Mouse (Mus musculus): ENCODE measurements around the gene Smagp. TPM values are rescaled to one million over a fixed set of nuclear protein-coding genes. Genes with fewer than 3 reads are reported as not detected.

Gene Smagp
- total and polyA plus RNA-seq, 3 experiments: 0.55 to 7.0 (median 3.2) TPM

DNA sequence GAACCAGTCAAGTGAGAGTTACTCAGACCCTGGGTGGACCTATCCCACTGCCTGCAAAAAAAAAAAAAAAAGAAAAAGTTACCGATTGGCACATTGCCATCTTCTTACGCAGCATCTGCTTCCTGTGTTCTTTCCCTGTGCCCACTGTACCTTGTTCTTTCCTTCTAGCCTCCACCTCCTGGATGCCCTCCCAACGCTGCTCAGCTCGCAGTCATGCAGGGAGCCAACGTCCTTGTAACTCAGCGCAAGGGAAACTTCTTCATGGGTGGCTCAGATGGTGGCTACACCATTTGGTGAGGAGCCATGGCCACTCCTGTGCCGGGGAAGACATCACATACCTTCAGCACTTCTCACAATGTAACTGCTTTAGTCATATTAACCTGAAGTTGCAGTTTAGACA, 17.5 kb downstream of the Smagp start:
- no peak overlapping the region for H3K4me3 ChIP-seq (replicated peaks in 1 of 3; ENCODE audit: low read depth in 2 of 3, low read length in 2 of 3, poor library complexity in 1 of 3)
- H3K36me3 ChIP-seq (replicated peaks in 1 of 2; ENCODE audit: control insufficient read depth in 1 of 2, insufficient read depth in 1 of 2, low read length in 1 of 2): peaks cover 46 to 64% of the 10 kb centered on the region in 2 experiments
- dilution Hi-C loops (cut with MboI; ENCODE audit: extremely low pct_ligation_motif_present, extremely low pct_unique_long_range_greater_than_20kb, low sequenced_read_pairs) (no loop called here), in situ Hi-C loops (cut with MboI; ENCODE audit: low pct_ligation_motif_present, low pct_unique_long_range_greater_than_20kb, low sequenced_read_pairs) (no loop called here)
- no peak for TF ChIP-seq HCFC1 (IDR thresholded peaks at IDR 0.05; ENCODE audit: low read depth, low read length)
- TF ChIP-seq POLR2AphosphoS2 (IDR thresholded peaks at IDR 0.05; ENCODE audit: low read depth, low read length): no peak
- no peak for TF ChIP-seq SMC3 (IDR thresholded peaks at IDR 0.05; ENCODE audit: low read depth, low read length)
- TF ChIP-seq ETS1 (conservative IDR thresholded peaks at IDR 0.05; ENCODE audit: low read depth, low read length): no peak
- no peak for TF ChIP-seq MAZ (IDR thresholded peaks at IDR 0.05; ENCODE audit: low read depth, low read length)
- TF ChIP-seq SIN3A (IDR thresholded peaks at IDR 0.05; ENCODE audit: low read length): no peak
- TF ChIP-seq E2F4 (IDR thresholded peaks at IDR 0.05; ENCODE audit: insufficient replicate concordance, low read depth, low read length): no peak
- TF ChIP-seq ZC3H11A (IDR thresholded peaks at IDR 0.05; ENCODE audit: low read depth, low read length): no peak
- TF ChIP-seq JUN (IDR thresholded peaks at IDR 0.05; ENCODE audit: insufficient read depth, low read depth, low read length): no peak
- no peak for TF ChIP-seq MAFK (IDR thresholded peaks at IDR 0.05; ENCODE audit: insufficient replicate concordance, low read length)
- no peak for TF ChIP-seq KAT2A (IDR thresholded peaks at IDR 0.05; ENCODE audit: insufficient replicate concordance, low read length)
- TF ChIP-seq ZKSCAN1 (IDR thresholded peaks at IDR 0.05; ENCODE audit: borderline replicate concordance, low read depth, low read length): no peak
- no peak for TF ChIP-seq MEF2A (IDR thresholded peaks at IDR 0.05; ENCODE audit: borderline replicate concordance, low read depth, low read length)
- no peak for TF ChIP-seq ZMIZ1 (IDR thresholded peaks at IDR 0.05; ENCODE audit: low read depth, low read length)
- TF ChIP-seq GABPA (IDR thresholded peaks at IDR 0.05; ENCODE audit: insufficient replicate concordance, low read depth, low read length): no peak
- TF ChIP-seq POLR2A (IDR thresholded peaks at IDR 0.05; ENCODE audit: low read depth, low read length): no peak
- no peak overlapping the region for H3K27ac ChIP-seq (ENCODE audit: insufficient read depth, low read depth)
- DNase-seq (ENCODE audit: extremely low read depth): no peak
- H3K9ac ChIP-seq (ENCODE audit: insufficient read depth, low read depth): no peak overlapping the region
- H3K4me2 ChIP-seq (ENCODE audit: insufficient read depth, low read depth, poor library complexity, severe bottlenecking): no peak overlapping the region
- no peaks in the 10 kb centered on the region for H3K27me3 ChIP-seq (replicated peaks)
- peaks cover 7 to 12% of the 10 kb centered on the region in 2 experiments for H3K4me1 ChIP-seq (ENCODE audit: control insufficient read depth in 1 of 2, insufficient read depth in 2 of 2)
- no peaks in the 10 kb centered on the region for H3K9me3 ChIP-seq (replicated peaks; ENCODE audit: low read length)
- peaks cover 13% of the 10 kb centered on the region for H3K79me2 ChIP-seq (replicated peaks; ENCODE audit: control insufficient read depth, extremely low read depth, insufficient read depth, poor library complexity, severe bottlenecking)

DNA sequence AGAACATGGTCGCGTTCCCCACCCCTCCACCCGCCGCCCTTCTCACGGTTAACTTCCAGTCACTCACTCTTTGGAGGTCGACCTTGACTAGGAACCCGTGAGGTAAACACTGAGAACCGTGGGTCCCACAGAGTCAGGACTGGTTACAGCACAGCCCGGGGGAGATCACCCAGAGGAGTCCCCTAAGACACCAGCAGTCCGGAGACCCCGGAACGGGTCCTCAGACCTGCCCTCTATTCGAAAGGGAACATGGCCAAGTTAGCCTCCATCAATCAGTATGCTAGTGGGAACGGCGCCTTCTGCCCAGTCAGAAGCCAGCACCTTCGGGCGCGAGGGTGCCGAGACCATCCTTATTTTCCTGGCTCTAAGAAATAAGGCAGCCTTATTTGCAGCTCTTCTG, 20.5 kb downstream of the Smagp start:
- peak overlapping the region; percentile 93 for H3K9ac ChIP-seq (ENCODE audit: insufficient read depth, low read depth)
- TF ChIP-seq MAX (IDR thresholded peaks at IDR 0.05; ENCODE audit: low read length) (no peak), SIN3A (IDR thresholded peaks at IDR 0.05; ENCODE audit: low read length) (no peak), UBTF (IDR thresholded peaks at IDR 0.05; ENCODE audit: low read depth, low read length) (no peak), MXI1 (IDR thresholded peaks at IDR 0.05; ENCODE audit: low read depth, low read length) (no peak), JUN (IDR thresholded peaks at IDR 0.05; ENCODE audit: insufficient read depth, low read depth, low read length) (no peak), ZKSCAN1 (IDR thresholded peaks at IDR 0.05; ENCODE audit: borderline replicate concordance, low read depth, low read length) (no peak), POLR2A (IDR thresholded peaks at IDR 0.05; ENCODE audit: low read depth, low read length) (no peak), GABPA (IDR thresholded peaks at IDR 0.05; ENCODE audit: insufficient replicate concordance, low read depth, low read length) (no peak), PAX5 (IDR thresholded peaks at IDR 0.05; ENCODE audit: low read length) (no peak), ZMIZ1 (IDR thresholded peaks at IDR 0.05; ENCODE audit: low read depth, low read length) (no peak), ETS1 (conservative IDR thresholded peaks at IDR 0.05; ENCODE audit: low read depth, low read length) (no peak), RCOR1 (conservative IDR thresholded peaks at IDR 0.05; ENCODE audit: low read depth, low read length) (no peak), ZC3H11A (IDR thresholded peaks at IDR 0.05; ENCODE audit: low read depth, low read length) (no peak), HCFC1 (IDR thresholded peaks at IDR 0.05; ENCODE audit: low read depth, low read length) (no peak), MAZ (IDR thresholded peaks at IDR 0.05; ENCODE audit: low read depth, low read length) (no peak)
- H3K27me3 ChIP-seq (replicated peaks): no peaks in the 10 kb centered on the region
- H3K27ac ChIP-seq (ENCODE audit: insufficient read depth, low read depth): no peak overlapping the region
- peak overlapping the region; percentile 79 to 97 (median 87) for H3K4me3 ChIP-seq (replicated peaks in 1 of 3; ENCODE audit: low read depth in 2 of 3, low read length in 2 of 3, poor library complexity in 1 of 3)
- in situ Hi-C loops (cut with MboI; ENCODE audit: low pct_ligation_motif_present, low pct_unique_long_range_greater_than_20kb, low sequenced_read_pairs) (no loop called here), dilution Hi-C loops (cut with MboI; ENCODE audit: extremely low pct_ligation_motif_present, extremely low pct_unique_long_range_greater_than_20kb, low sequenced_read_pairs) (no loop called here)
- peaks cover 13% of the 10 kb centered on the region for H3K79me2 ChIP-seq (replicated peaks; ENCODE audit: control insufficient read depth, extremely low read depth, insufficient read depth, poor library complexity, severe bottlenecking)
- peaks cover 11 to 23% of the 10 kb centered on the region in 2 experiments for H3K4me1 ChIP-seq (ENCODE audit: control insufficient read depth in 1 of 2, insufficient read depth in 2 of 2)
- peak overlapping the region; percentile 44 for H3K4me2 ChIP-seq (ENCODE audit: insufficient read depth, low read depth, poor library complexity, severe bottlenecking)
- H3K9me3 ChIP-seq (replicated peaks; ENCODE audit: low read length): no peaks in the 10 kb centered on the region
- H3K36me3 ChIP-seq (replicated peaks in 1 of 2; ENCODE audit: control insufficient read depth in 1 of 2, insufficient read depth in 1 of 2, low read length in 1 of 2): peaks cover 33 to 45% of the 10 kb centered on the region in 2 experiments
- DNase-seq (ENCODE audit: extremely low read depth): no peak
